Mouse (Mus musculus): ENCODE data around the gene Slc2a13. TPM values are rescaled to one million over a fixed set of nuclear protein-coding genes. Genes with fewer than 3 reads are reported as not detected.

Slc2a13 gene
- polyA plus RNA-seq, 1 experiment from 2014 or later, result 2.0 TPM

- WGBS, result 70% methylated on average over 6 of the region's 6 CpGs
- Histone ChIP-seq H3K4me3 (ENCODE audit: control insufficient read depth in 1 of 2, insufficient read depth in 1 of 2, low read depth in 1 of 2, low read length in 2 of 2) (no peak overlapping the region), H3K4me1 (ENCODE audit: control insufficient read depth in 2 of 2, insufficient read depth in 2 of 2, low read length in 2 of 2) (no peaks in the 10 kb centered on the region), H3K27ac (replicated peaks in 1 of 2; ENCODE audit: control insufficient read depth in 1 of 2, insufficient read depth in 1 of 2, low read depth in 2 of 2, low read length in 2 of 2) (no peak overlapping the region), H3K9me3 (ENCODE audit: control insufficient read depth, low read length) (0 out of 2 replicates have a peak, but pooled peaks cover 4% of the 10 kb centered on the region), H3K36me3 (ENCODE audit: control insufficient read depth, insufficient read depth, low read length) (no peaks in the 10 kb centered on the region), H3K4me2 (ENCODE audit: low read length) (no peak overlapping the region), H3K9ac (ENCODE audit: low read length) (no peak overlapping the region), H3K27me3 (ENCODE audit: control insufficient read depth, insufficient read depth, low read length) (no peaks in the 10 kb centered on the region)
- no peak for ATAC-seq (ENCODE audit: insufficient number of reproducible peaks, insufficient read depth, low FRiP score, low read depth)
These were observed 238.6 kb downstream of the Slc2a13 start for GRCm38 (mm10) chr15:91334416-91334900.

GRCm38 (mm10) chr15:91327748-91328147, 245.3 kb downstream of the Slc2a13 start:
- Histone ChIP-seq H3K4me2 (ENCODE audit: low read length) (no peak overlapping the region), H3K36me3 (ENCODE audit: control insufficient read depth, insufficient read depth, low read length) (no peaks in the 10 kb centered on the region), H3K4me3 (ENCODE audit: control insufficient read depth in 1 of 2, insufficient read depth in 1 of 2, low read depth in 1 of 2, low read length in 2 of 2) (no peak overlapping the region), H3K9ac (ENCODE audit: low read length) (no peak overlapping the region), H3K4me1 (ENCODE audit: control insufficient read depth in 2 of 2, insufficient read depth in 2 of 2, low read length in 2 of 2) (no peaks in the 10 kb centered on the region), H3K27me3 (ENCODE audit: control insufficient read depth, insufficient read depth, low read length) (no peaks in the 10 kb centered on the region), H3K9me3 (ENCODE audit: control insufficient read depth, low read length) (0 out of 2 replicates have a peak, but pooled peaks cover 4% of the 10 kb centered on the region), H3K27ac (replicated peaks in 1 of 2; ENCODE audit: control insufficient read depth in 1 of 2, insufficient read depth in 1 of 2, low read depth in 2 of 2, low read length in 2 of 2) (no peak overlapping the region)
- ATAC-seq (ENCODE audit: insufficient number of reproducible peaks, insufficient read depth, low FRiP score, low read depth), result no peak
- 58% methylated on average over 3 of the region's 3 CpGs for WGBS

GRCm38 (mm10) chr15:91327023-91327422, 246.0 kb downstream of the Slc2a13 start:
- H3K9ac ChIP-seq (ENCODE audit: low read length), result no peak overlapping the region
- H3K4me2 ChIP-seq (ENCODE audit: low read length), result no peak overlapping the region
- H3K4me3 ChIP-seq (ENCODE audit: control insufficient read depth in 1 of 2, insufficient read depth in 1 of 2, low read depth in 1 of 2, low read length in 2 of 2), result no peak overlapping the region
- no peak overlapping the region for H3K27ac ChIP-seq (replicated peaks in 1 of 2; ENCODE audit: control insufficient read depth in 1 of 2, insufficient read depth in 1 of 2, low read depth in 2 of 2, low read length in 2 of 2)
- no peaks in the 10 kb centered on the region for H3K4me1 ChIP-seq (ENCODE audit: control insufficient read depth in 2 of 2, insufficient read depth in 2 of 2, low read length in 2 of 2)
- no peaks in the 10 kb centered on the region for H3K36me3 ChIP-seq (ENCODE audit: control insufficient read depth, insufficient read depth, low read length)
- ATAC-seq (ENCODE audit: insufficient number of reproducible peaks, insufficient read depth, low FRiP score, low read depth), result no peak
- no peaks in the 10 kb centered on the region for H3K27me3 ChIP-seq (ENCODE audit: control insufficient read depth, insufficient read depth, low read length)
- H3K9me3 ChIP-seq (ENCODE audit: control insufficient read depth, low read length), result no peaks in the 10 kb centered on the region
- 75% methylated on average over 4 of the region's 4 CpGs for WGBS

GRCm38 (mm10) chr15:91319376-91319775, 253.7 kb downstream of the Slc2a13 start:
- Histone ChIP-seq H3K9me3 (ENCODE audit: control insufficient read depth, low read length) (no peaks in the 10 kb centered on the region), H3K27me3 (ENCODE audit: control insufficient read depth, insufficient read depth, low read length) (no peaks in the 10 kb centered on the region), H3K9ac (ENCODE audit: low read length) (no peak overlapping the region), H3K4me3 (ENCODE audit: control insufficient read depth in 1 of 2, insufficient read depth in 1 of 2, low read depth in 1 of 2, low read length in 2 of 2) (no peak overlapping the region), H3K4me2 (ENCODE audit: low read length) (no peak overlapping the region), H3K36me3 (ENCODE audit: control insufficient read depth, insufficient read depth, low read length) (no peaks in the 10 kb centered on the region), H3K27ac (replicated peaks in 1 of 2; ENCODE audit: control insufficient read depth in 1 of 2, insufficient read depth in 1 of 2, low read depth in 2 of 2, low read length in 2 of 2) (no peak overlapping the region), H3K4me1 (ENCODE audit: control insufficient read depth in 2 of 2, insufficient read depth in 2 of 2, low read length in 2 of 2) (no peaks in the 10 kb centered on the region; a peak in 1 of 4 replicates)
- ATAC-seq (ENCODE audit: insufficient number of reproducible peaks, insufficient read depth, low FRiP score, low read depth), result no peak
- WGBS, result 55% methylated on average over 3 of the region's 3 CpGs

- Histone ChIP-seq H3K4me1 (ENCODE audit: control insufficient read depth in 2 of 2, insufficient read depth in 2 of 2, low read length in 2 of 2) (no peaks in the 10 kb centered on the region; a peak in 1 of 4 replicates), H3K27me3 (ENCODE audit: control insufficient read depth, insufficient read depth, low read length) (no peaks in the 10 kb centered on the region), H3K9ac (ENCODE audit: low read length) (no peak overlapping the region), H3K27ac (replicated peaks in 1 of 2; ENCODE audit: control insufficient read depth in 1 of 2, insufficient read depth in 1 of 2, low read depth in 2 of 2, low read length in 2 of 2) (no peak overlapping the region), H3K4me2 (ENCODE audit: low read length) (no peak overlapping the region), H3K4me3 (ENCODE audit: control insufficient read depth in 1 of 2, insufficient read depth in 1 of 2, low read depth in 1 of 2, low read length in 2 of 2) (no peak overlapping the region), H3K36me3 (ENCODE audit: control insufficient read depth, insufficient read depth, low read length) (no peaks in the 10 kb centered on the region), H3K9me3 (ENCODE audit: control insufficient read depth, low read length) (no peaks in the 10 kb centered on the region)
- no peak for ATAC-seq (ENCODE audit: insufficient number of reproducible peaks, insufficient read depth, low FRiP score, low read depth)
- 69% methylated on average over 4 of the region's 4 CpGs for WGBS
These were observed 256.1 kb downstream of the Slc2a13 start for GRCm38 (mm10) chr15:91316964-91317363.

- peak overlapping the region; percentile 18; the same call in 1 of the 2 replicates for H3K4me2 ChIP-seq (ENCODE audit: low read length)
- no peak overlapping the region for H3K4me3 ChIP-seq (ENCODE audit: control insufficient read depth in 1 of 2, insufficient read depth in 1 of 2, low read depth in 1 of 2, low read length in 2 of 2)
- H3K27ac ChIP-seq (replicated peaks in 1 of 2; ENCODE audit: control insufficient read depth in 1 of 2, insufficient read depth in 1 of 2, low read depth in 2 of 2, low read length in 2 of 2), result peak overlapping the region in 1 of 2 experiments; percentile 39; a peak in 1 of 4 replicates
These were observed 258.4 kb downstream of the Slc2a13 start for GRCm38 (mm10) chr15:91314402-91315318.

GRCm38 (mm10) chr15:91304296-91304852, 268.7 kb downstream of the Slc2a13 start:
- no peaks in the 10 kb centered on the region for H3K27me3 ChIP-seq (ENCODE audit: control insufficient read depth, insufficient read depth, low read length)
- no peak overlapping the region for H3K9ac ChIP-seq (ENCODE audit: low read length)
- H3K27ac ChIP-seq (replicated peaks in 1 of 2; ENCODE audit: control insufficient read depth in 1 of 2, insufficient read depth in 1 of 2, low read depth in 2 of 2, low read length in 2 of 2), result no peak overlapping the region
- H3K4me2 ChIP-seq (ENCODE audit: low read length), result no peak overlapping the region
- H3K9me3 ChIP-seq (ENCODE audit: control insufficient read depth, low read length), result no peaks in the 10 kb centered on the region
- H3K4me3 ChIP-seq (ENCODE audit: control insufficient read depth in 1 of 2, insufficient read depth in 1 of 2, low read depth in 1 of 2, low read length in 2 of 2), result no peak overlapping the region
- H3K4me1 ChIP-seq (ENCODE audit: control insufficient read depth in 2 of 2, insufficient read depth in 2 of 2, low read length in 2 of 2), result no peaks in the 10 kb centered on the region
- H3K36me3 ChIP-seq (ENCODE audit: control insufficient read depth, insufficient read depth, low read length), result no peaks in the 10 kb centered on the region
- 46% methylated on average over 7 of the region's 7 CpGs for WGBS
- ATAC-seq (ENCODE audit: insufficient number of reproducible peaks, insufficient read depth, low FRiP score, low read depth), result no peak

More at GRCm38 (mm10) chr15:91314402-91315318, 258.4 kb downstream of the Slc2a13 start:
- ATAC-seq (ENCODE audit: insufficient number of reproducible peaks, insufficient read depth, low FRiP score, low read depth), result no peak
- H3K27me3 ChIP-seq (ENCODE audit: control insufficient read depth, insufficient read depth, low read length), result no peaks in the 10 kb centered on the region
- H3K4me1 ChIP-seq (ENCODE audit: control insufficient read depth in 2 of 2, insufficient read depth in 2 of 2, low read length in 2 of 2), result no peaks in the 10 kb centered on the region; a peak in 1 of 4 replicates
- 70% methylated on average over 19 of the region's 19 CpGs for WGBS
- H3K9me3 ChIP-seq (ENCODE audit: control insufficient read depth, low read length), result no peaks in the 10 kb centered on the region
- H3K36me3 ChIP-seq (ENCODE audit: control insufficient read depth, insufficient read depth, low read length), result no peaks in the 10 kb centered on the region
- no peak overlapping the region for H3K9ac ChIP-seq (ENCODE audit: low read length)
